Mouse (Mus musculus): Measurements from ENCODE around the gene Sertm1.

DNA sequence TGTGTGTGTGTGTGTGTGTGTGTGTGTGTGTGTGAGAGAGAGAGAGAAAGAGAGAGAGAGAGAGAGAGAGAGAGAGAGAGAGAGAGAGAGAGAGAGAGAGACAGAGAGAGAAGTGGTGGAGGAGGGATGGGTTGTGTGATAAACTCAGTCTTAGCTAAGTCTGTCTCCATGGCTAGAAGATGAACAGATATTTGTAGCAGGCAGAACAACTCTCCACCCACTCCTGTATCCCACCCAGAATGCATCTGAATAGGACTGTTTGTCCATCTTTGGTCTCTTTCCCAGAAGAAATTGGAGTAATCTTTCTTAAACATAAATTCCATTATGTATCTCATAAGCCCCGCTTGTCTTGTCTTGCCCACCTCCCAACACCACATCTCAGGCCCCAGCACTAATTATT is 20.8 kb downstream of the Sertm1 start:
- TF ChIP-seq CTCF (IDR thresholded peaks at IDR 0.05; ENCODE audit: control insufficient read depth, insufficient read depth, low read length) (no peak), POLR2A (IDR thresholded peaks at IDR 0.05; ENCODE audit: borderline replicate concordance, control insufficient read depth, low read depth, low read length) (no peak)

All from bone marrow, adult 2 months (tissue).